Mouse (Mus musculus) ES-E14 (cell line): ENCODE results near the gene Parp6. TPM values are rescaled to one million over a fixed set of nuclear protein-coding genes. Genes with fewer than 3 reads are reported as not detected.

Experiments
- DNase-seq: peaks from one replicate; pipeline ENCODE4 v3.0.0-alpha.2; 2013; ENCODE audit warnings: low read depth, low spot score
- H3K27ac ChIP-seq: 2 replicates; pipeline ENCODE4 v1.5.1; 2012; ENCODE audit warnings: low read depth, mild to moderate bottlenecking, low read length, moderate library complexity, mixed read lengths; ENCODE audit not compliant: poor library complexity, insufficient read depth, severe bottlenecking
- H3K36me3 ChIP-seq: 2 replicates; pipeline ENCODE4 v1.6.1; 2012; ENCODE audit warnings: mild to moderate bottlenecking, low read length, moderate library complexity, mixed read lengths; ENCODE audit not compliant: control insufficient read depth, poor library complexity, insufficient read depth, severe bottlenecking
- H3K4me1 ChIP-seq, 2 experiments: fragments of 150-350 bp in 1 of 2; sonication (generic) in 1 of 2; 2 replicates each; pipeline ENCODE4 v1.6.1; 2012; ENCODE audit warnings: low read length in 2 of 2, mild to moderate bottlenecking in 1 of 2, mixed read lengths in 1 of 2; ENCODE audit not compliant: control insufficient read depth in 2 of 2, insufficient read depth in 2 of 2, poor library complexity in 1 of 2
- H3K4me3 ChIP-seq, 2 experiments: fragments of 150-350 bp in 1 of 2; sonication (generic) in 1 of 2; 2 replicates each; pipeline ENCODE4 v1.5.1; 2012; ENCODE audit warnings: low read length in 2 of 2, low read depth in 1 of 2, mild to moderate bottlenecking in 1 of 2, mixed read lengths in 1 of 2; ENCODE audit not compliant: insufficient read depth in 1 of 2, poor library complexity in 1 of 2, severe bottlenecking in 1 of 2
- H3K9ac ChIP-seq: 2 replicates; pipeline ENCODE4 v1.6.1; 2012; ENCODE audit warnings: low read depth, mild to moderate bottlenecking, low read length, mixed read lengths; ENCODE audit not compliant: poor library complexity, insufficient read depth, severe bottlenecking
- H3K9me3 ChIP-seq: fragments of 150-350 bp; sonication (generic); 2 replicates; pipeline ENCODE4 v1.6.1; 2012; ENCODE audit warnings: low read depth, mild to moderate bottlenecking, low read length; ENCODE audit not compliant: control insufficient read depth, insufficient read depth
- CHD2 ChIP-seq: IDR thresholded peaks from 2 replicates; pipeline ENCODE4 v1.6.1; 2014; ENCODE audit warnings: mild to moderate bottlenecking, low read depth, low read length, inconsistent platforms
- HCFC1 ChIP-seq: IDR thresholded peaks from 2 replicates; pipeline ENCODE4 v1.6.1; 2012; ENCODE audit warnings: low read length, inconsistent platforms, borderline replicate concordance; ENCODE audit not compliant: insufficient read depth
- MAFK ChIP-seq: IDR thresholded peaks from 2 replicates; pipeline ENCODE4 v1.6.1; 2014; ENCODE audit warnings: mild to moderate bottlenecking, low read depth, low read length, inconsistent platforms; ENCODE audit not compliant: insufficient read depth
- ZC3H11A ChIP-seq: IDR thresholded peaks from 2 replicates; pipeline ENCODE4 v1.6.1; 2012; ENCODE audit warnings: low read depth, mild to moderate bottlenecking, inconsistent platforms, low read length, borderline replicate concordance
- ZNF384 ChIP-seq: IDR thresholded peaks from 2 replicates; pipeline ENCODE4 v1.6.1; 2012; ENCODE audit warnings: low read depth, low read length, inconsistent platforms
- in situ Hi-C, 2 experiments: fragments of 600-800 bp; cut with MboI; formaldehyde crosslinking; loops; one replicate each; pipeline ENCODE4 v1.15.1; 2025; ENCODE audit warnings: low sequenced_read_pairs in 2 of 2, inconsistent platforms in 1 of 2; ENCODE audit not compliant: unreplicated experiment in 2 of 2
- total RNA-seq: library from RNA; depleted of rRNA; stranded (reverse); fragments of 300-350 nt; gene quantifications from 2 replicates; pipeline ENCODE4 v1.2.3, GENCODE M21; 2012

Parp6 gene
- total RNA-seq, 1 experiment: 7.9 TPM

GRCm38 (mm10) chr9:59578505-59578867 lies 38.6 kb upstream of the Parp6 start:
- Histone ChIP-seq H3K9ac (no peak overlapping the region), H3K27ac (no peak overlapping the region), H3K4me1 (peaks cover 2% of the 10 kb centered on the region in 2 experiments; a peak in 1 of 4 replicates), H3K36me3 (no peaks in the 10 kb centered on the region), H3K9me3 (no peaks in the 10 kb centered on the region), H3K4me3 (peak overlapping the region; percentile 56 to 72)
- in situ Hi-C loops: no loop called here
- TF ChIP-seq ZNF384 (no peak), CHD2 (no peak), MAFK (no peak), ZC3H11A (no peak), HCFC1 (no peak)
- no peak for DNase-seq

- TF ChIP-seq ZC3H11A (peak; percentile 64; the same call in 1 of the 2 replicates), ZNF384 (no peak), HCFC1 (no peak), CHD2 (no peak), MAFK (0 out of 2 replicates have a peak, but pooled peaks have one; percentile 16)
- Histone ChIP-seq H3K9me3 (no peaks in the 10 kb centered on the region), H3K27ac (no peak overlapping the region), H3K36me3 (no peaks in the 10 kb centered on the region), H3K4me3 (peak overlapping the region in 1 of 2 experiments; percentile 14; a peak in 2 of 4 replicates), H3K4me1 (peaks cover 2% of the 10 kb centered on the region in 2 experiments; a peak in 1 of 4 replicates), H3K9ac (peak overlapping the region; percentile 62)
- in situ Hi-C loops: no loop called here
- peak; percentile 74 for DNase-seq
Observed at GRCm38 (mm10) chr9:59584871-59585308, 32.2 kb upstream of the Parp6 start.

DNA sequence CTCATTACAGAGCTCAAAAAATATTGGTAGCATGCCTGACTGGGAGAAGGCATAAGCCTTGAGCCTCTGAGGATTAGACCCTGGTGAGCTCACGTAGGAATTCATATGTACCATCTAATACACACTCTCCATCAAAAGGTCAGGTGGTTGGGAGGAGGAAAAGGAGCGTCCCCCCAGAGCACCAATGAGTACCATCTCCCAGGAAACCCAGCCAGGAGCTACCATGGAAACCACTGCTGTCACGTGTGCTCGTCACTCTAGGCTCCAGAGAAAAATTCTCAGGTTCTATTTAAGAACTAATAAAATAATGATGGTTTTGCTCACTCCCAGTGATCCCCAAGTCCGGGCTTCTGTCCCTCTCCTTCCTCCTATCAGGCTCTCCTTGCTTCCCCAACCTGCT lies 28.8 kb upstream of the Parp6 start:
- Histone ChIP-seq H3K4me3 (no peak overlapping the region), H3K27ac (no peak overlapping the region), H3K9me3 (no peaks in the 10 kb centered on the region), H3K36me3 (no peaks in the 10 kb centered on the region), H3K4me1 (peaks cover 2% of the 10 kb centered on the region in 2 experiments; a peak in 1 of 4 replicates), H3K9ac (no peak overlapping the region)
- in situ Hi-C loops: no loop called here
- DNase-seq: no peak
- TF ChIP-seq ZNF384: no peak
- TF ChIP-seq ZC3H11A: no peak

- H3K9me3 ChIP-seq: no peaks in the 10 kb centered on the region
- DNase-seq: no peak
- in situ Hi-C loops: no loop called here
- H3K4me1 ChIP-seq: peaks cover 0 to 2% of the 10 kb centered on the region in 2 experiments; a peak in 1 of 4 replicates
- no peaks in the 10 kb centered on the region for H3K36me3 ChIP-seq
- no peak for TF ChIP-seq MAFK
- no peak for TF ChIP-seq ZC3H11A
- no peak for TF ChIP-seq CHD2
- TF ChIP-seq HCFC1: no peak
- TF ChIP-seq ZNF384: no peak
- no peak overlapping the region for H3K27ac ChIP-seq
- no peak overlapping the region for H3K9ac ChIP-seq
- no peak overlapping the region for H3K4me3 ChIP-seq
Observed at GRCm38 (mm10) chr9:59588710-59589671, 28.1 kb upstream of the Parp6 start.
